In the genomic region with DNA sequence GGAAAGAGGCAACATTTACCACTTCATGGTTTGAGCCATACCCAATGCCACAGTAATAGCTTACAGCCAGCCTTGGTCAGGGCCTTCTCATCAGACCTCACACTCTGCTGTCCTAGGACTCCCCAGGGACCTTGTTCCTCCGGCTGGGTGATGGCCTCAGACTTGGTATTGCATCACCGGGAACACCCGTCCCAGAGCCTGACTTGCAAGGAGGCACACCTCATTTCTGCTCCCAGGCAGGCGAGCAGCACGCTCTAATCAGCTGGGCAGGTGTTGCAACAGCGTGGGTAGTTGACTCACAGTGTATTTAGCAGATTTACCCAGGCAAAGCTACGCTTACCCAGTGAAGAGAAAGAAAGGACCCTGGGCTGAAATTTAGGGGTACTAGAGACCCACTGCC, we compare ENCODE assay signal across 12 mouse cellular contexts. TPM values are rescaled to one million over a fixed set of nuclear protein-coding genes. Genes with fewer than 3 reads are reported as not detected.
DNase-seq lines count a peak whose midpoint lies in the region; ATAC-seq lines count a peak whose summit lies in the region.
"Had no signal": no experiment of that assay in that cellular context is flagged by ENCODE, and none has a peak within 500 bp of the region (broad histone marks: within the 10 kb centered on the region; RNA-seq: fewer than 3 reads in every experiment).

No protein-coding gene starts in this region.

- H3K4me2 ChIP-seq in liver, embryonic 11.5 days = no peak overlapping the region
- H3K4me2 ChIP-seq: limb, embryonic 15.5 days; neural tube, embryonic 13.5 days had no signal

- H3K9ac ChIP-seq in liver, embryonic 11.5 days (ENCODE audit: low read depth, low read length) = no peak overlapping the region
- H3K9ac ChIP-seq: heart, embryonic 13.5 days; limb, embryonic 15.5 days; neural tube, embryonic 13.5 days had no signal

- peak; percentile 53 for ATAC-seq in liver, embryonic 11.5 days (replicated peaks; ENCODE audit: low FRiP score)
- ATAC-seq in CD4-positive, CD25-positive, alpha-beta regulatory T cell, adult 4 months = no peak

- peaks cover 27% of the 10 kb centered on the region for H3K4me1 ChIP-seq in liver, embryonic 11.5 days (replicated peaks; ENCODE audit: control insufficient read depth, insufficient read depth, low read length)

- WGBS in liver, embryonic 11.5 days = 62% methylated on average over 7 of the region's 7 CpGs

- H3K9me3 ChIP-seq in liver, embryonic 11.5 days (ENCODE audit: control insufficient read depth, low read length) = no peaks in the 10 kb centered on the region
- H3K9me3 ChIP-seq: heart, embryonic 13.5 days; limb, embryonic 15.5 days; neural tube, embryonic 13.5 days had no signal

- peak; percentile 26 to 28 for DNase-seq in gastrocnemius, adult 8-10 months (ENCODE audit: low spot score in 2 of 2)
- DNase-seq in gastrocnemius, postnatal 14 days = no peak
- peak; percentile 74 for DNase-seq in adrenal gland, adult 8-10 months
- DNase-seq in liver, embryonic 11.5 days (ENCODE audit: low spot score) = no peak
- peak; percentile 83 for DNase-seq in skeletal muscle tissue, adult 2 months (ENCODE audit: low read depth, low spot score)
- no peak for DNase-seq in spleen, adult 18-20 months
- no peak for DNase-seq in embryo, embryonic 11 days
- DNase-seq: kidney, postnatal 10 days had no signal

- no peaks in the 10 kb centered on the region for H3K27me3 ChIP-seq in liver, embryonic 11.5 days (replicated peaks; ENCODE audit: control insufficient read depth, insufficient read depth, low read length)
- H3K27me3 ChIP-seq: heart, embryonic 13.5 days; limb, embryonic 15.5 days; neural tube, embryonic 13.5 days had no signal

- no peak overlapping the region for H3K4me3 ChIP-seq in liver, embryonic 11.5 days (ENCODE audit: low read depth, low read length)
- H3K4me3 ChIP-seq: heart, embryonic 13.5 days; limb, embryonic 15.5 days; neural tube, embryonic 13.5 days had no signal

- no peaks in the 10 kb centered on the region for H3K36me3 ChIP-seq in liver, embryonic 11.5 days (ENCODE audit: control insufficient read depth, insufficient read depth, low read length)
- H3K36me3 ChIP-seq: heart, embryonic 13.5 days; limb, embryonic 15.5 days had no signal

- no peak overlapping the region for H3K27ac ChIP-seq in liver, embryonic 11.5 days (ENCODE audit: low read depth, low read length)
- H3K27ac ChIP-seq: heart, embryonic 13.5 days; neural tube, embryonic 13.5 days had no signal

- intact Hi-C loops in gastrocnemius, postnatal 14 days (cut with DNase I; ENCODE audit: low total_unique reads) = no loop called here

RNA-seq across cellular contexts. Expression of a gene that starts 11.2 kb away (rescaled TPM):
- 100 to 1,000 TPM; 126 to 164 (median 145) TPM for total RNA-seq in gastrocnemius, adult 8-10 months (2022)
- 10 to 100 TPM; 41.5 to 55.1 TPM for total RNA-seq in gastrocnemius, postnatal 14 days (2021)
- 10 to 100 TPM; 38.2 to 68.7 (median 50.9) TPM for total RNA-seq in adrenal gland, adult 8-10 months (2022)
- polyA plus RNA-seq in liver, embryonic 11.5 days (2014; fragmentation: Nextera tagmentation; extraction: Ambion mirVana) = 13.1 and 14.6 TPM in 2 replicates
- polyA plus RNA-seq in CD4-positive, CD25-positive, alpha-beta regulatory T cell, adult 4 months (2017; shearing (Covaris generic)) = 10 to 100 TPM; 15.2 to 16.9 TPM

Comparison
In these comparisons a context has a peak if more than half of its experiments do, and no peak if none do; other contexts are left out.
1. DNase-seq: peak in gastrocnemius, adult 8-10 months (2 of 2), adrenal gland, adult 8-10 months (single experiment) and skeletal muscle tissue, adult 2 months (single experiment); none in gastrocnemius, postnatal 14 days (single experiment), liver, embryonic 11.5 days (single experiment), spleen, adult 18-20 months (0 of 2) and embryo, embryonic 11 days (single experiment).